Mouse (Mus musculus): ENCODE data around the gene Aimp1.

Aimp1 gene

DNA sequence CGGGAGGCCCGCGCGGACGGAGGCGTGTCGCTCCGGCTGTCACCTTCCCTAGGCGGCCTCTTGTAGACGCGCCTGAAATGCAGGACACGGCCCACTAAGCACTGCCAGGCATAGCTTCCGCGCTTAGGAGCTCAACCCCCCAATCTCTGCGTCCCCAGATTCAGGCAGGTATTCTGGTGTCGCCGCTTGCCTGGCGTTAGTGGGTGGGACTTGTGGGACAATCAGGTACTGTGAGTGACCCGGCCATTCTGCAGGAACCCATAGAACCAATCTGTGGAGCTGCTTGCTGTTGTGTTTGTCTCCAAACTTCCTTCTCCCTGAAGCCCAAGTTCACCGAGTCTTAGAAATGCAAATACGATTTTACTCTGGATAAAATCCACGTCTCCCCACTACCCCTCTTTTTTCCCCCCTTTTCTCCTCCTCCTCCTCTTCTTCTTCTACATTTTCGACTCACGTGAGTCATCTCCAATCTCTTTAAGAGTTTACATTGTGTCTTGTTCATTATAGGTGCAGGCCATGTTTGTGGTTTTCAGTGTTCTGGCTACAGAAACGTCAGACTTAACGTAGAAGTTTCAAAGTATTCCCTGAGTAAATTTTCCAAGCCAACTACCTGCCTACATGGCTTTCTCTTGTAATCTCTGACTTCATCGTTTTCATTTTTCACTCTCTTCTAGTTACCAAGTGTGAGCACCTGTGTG lies at the start of gene Aimp1:
Aimp1 (minus strand) TSS at position 140 of the 698 bp plus-strand sequence.
- DNase-seq (ENCODE audit: low spot score) = no peak

DNA sequence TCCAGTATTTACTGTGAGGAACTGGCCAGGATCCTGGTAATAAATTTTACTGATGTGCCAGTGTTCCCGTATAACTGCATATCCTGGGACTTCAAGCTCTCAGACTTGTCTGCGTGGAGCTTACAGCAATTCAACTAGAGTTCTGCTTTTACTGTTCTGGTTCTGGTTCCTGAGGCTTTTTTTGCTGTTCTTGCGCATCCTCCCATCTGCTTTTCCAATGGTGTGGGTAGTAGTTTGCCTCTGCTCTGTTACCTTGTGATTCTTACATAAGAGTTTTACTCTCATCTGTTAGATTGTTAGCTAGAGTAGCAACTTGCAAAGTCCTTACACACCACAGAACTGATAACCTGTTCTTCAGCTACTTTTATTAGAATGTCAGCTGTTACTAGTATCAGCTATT lies 40.2 kb upstream of the Aimp1 start:
- no peak for DNase-seq (ENCODE audit: low spot score)

DNA sequence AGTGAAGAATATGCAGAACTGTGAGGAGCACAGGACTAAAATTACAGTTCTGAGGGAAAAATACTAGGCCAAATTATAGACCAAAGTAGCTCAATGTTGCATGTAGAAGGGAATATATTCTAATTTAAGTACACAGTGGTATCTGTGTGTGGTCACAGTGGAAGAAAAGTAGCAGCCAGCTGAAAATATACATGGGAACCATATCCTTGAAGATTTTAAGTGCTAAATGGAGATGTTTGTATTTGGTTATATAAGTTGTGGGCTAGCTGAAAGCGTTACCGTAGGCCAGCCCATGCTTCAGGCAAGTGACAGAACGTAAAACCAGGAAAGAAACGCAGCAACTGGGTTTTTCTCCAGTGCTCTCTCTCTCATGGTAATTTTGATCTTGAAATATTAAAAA lies 33.1 kb upstream of the Aimp1 start:
- no peak for DNase-seq (ENCODE audit: low spot score)

DNA sequence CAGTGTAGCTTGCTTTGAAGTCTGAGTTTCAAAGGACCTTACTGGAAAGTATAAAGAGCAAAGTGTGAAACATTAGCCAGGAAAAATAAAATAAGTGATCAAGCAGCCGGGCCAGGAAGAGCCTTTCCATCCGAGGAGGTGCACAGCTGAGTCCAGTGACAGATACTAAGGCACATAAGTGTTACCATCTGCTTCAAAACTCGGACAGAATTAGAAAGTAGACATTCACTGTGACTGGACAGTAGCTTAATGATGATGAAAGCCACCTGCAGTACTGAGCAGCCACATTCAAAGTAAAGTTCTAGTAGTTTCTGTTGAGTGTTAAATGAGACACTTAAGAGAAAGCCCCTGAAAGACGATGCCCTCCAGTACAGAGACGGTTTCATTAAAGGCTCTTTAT lies 29.7 kb upstream of the Aimp1 start:
- no peak for DNase-seq (ENCODE audit: low spot score)

DNA sequence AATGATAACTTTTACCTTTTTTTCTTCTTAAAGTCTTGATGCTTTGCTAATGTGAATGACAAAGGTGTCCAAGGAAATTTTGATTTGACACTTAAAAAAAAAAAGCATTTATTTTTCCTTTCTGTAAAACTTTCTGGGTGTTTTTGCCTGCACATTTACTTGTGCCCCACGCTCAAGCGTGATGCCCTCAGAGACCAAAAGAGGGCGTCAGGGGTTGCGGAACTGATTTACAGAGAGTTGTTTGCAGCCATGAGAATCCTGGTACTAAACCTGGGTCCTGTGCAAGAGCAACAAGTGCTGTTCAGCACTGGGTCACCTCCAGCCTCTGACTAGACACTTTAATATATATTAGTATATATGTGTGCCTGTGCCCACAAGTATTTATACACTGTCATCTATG lies 22.8 kb upstream of the Aimp1 start:
- no peak for DNase-seq (ENCODE audit: low spot score)

DNA sequence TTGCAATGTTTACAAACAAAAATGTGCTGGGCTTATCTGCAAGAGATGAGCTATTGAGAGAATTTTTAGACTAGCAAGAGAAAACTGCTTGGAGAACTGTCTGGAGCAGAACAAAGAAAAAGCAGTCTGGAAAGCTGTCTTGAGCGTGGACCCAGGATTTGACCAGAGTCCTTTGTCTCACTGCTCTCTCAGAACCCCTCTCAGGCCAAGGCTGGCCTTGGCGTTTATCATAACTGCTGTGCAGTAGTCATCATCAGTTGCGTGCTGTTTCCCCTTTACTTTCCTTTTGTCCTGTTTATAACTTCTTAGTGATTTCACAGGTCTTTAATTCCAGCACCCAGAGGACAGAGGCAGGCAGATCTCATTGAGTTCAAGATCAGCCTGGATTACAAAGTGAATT lies 20.0 kb upstream of the Aimp1 start:
- no peak for DNase-seq (ENCODE audit: low spot score)

DNA sequence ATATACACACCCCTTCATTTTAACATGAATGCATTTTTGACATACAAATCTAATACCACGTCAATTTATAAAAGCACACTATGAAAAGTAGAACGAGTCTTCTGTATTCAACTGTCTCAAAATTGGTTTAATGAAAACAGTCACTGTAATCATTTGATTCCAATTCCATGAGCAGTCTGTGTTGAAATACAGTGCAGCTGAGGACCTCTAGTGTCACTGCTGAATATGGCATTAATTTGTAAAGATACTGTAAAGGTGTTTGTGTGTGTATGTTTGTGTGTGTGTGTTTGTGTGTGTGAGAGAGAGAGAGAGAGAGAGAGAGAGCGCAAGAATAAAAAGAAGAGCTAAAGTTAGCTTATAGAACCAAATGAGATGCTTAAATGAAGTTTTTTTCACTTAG lies 17.2 kb upstream of the Aimp1 start:
- peak; percentile 9 for DNase-seq (ENCODE audit: low spot score)

DNA sequence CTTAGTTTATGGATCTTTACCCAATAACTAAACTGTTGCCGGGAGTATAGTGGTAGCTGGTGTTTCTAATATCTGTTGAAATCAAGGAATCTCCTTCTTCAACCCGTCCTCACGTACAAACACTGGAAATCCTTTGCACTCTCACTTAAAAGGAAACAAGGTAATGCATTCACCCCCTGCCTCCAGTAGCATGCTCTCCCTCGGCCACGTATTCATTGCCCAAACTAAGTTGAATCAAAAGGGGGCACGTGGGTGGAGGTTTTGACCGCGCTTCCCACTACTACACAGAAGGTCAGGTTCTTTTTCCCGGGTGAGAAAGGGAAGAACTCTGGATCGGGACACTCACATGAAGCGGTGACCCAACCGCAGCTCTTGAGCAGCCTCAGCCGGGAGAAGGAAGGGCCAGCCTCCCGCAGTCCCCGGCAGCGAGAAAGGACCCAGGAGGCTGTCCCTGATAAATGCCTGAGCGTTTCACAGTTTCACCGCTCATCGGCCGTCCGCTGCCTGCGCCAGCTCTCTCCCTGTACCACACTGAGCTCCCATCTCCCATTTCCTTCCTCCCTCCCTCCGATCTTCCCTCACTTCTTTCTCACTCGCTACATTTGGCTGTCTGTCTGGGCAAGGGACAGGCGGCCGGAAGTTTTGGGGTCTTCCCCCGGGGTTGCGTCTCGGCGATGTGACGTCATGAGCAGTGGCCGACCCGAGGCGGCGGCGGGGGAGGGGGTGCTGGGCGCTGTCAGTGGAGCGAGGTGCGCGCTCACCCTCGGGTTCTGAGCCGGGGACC lies 531 bp downstream of the Aimp1 start, which contains the start of gene Tbck:
Tbck (plus strand) TSS at position 698 of the 784 bp plus-strand sequence.
- peak; percentile 91 for DNase-seq (ENCODE audit: low spot score)

DNA sequence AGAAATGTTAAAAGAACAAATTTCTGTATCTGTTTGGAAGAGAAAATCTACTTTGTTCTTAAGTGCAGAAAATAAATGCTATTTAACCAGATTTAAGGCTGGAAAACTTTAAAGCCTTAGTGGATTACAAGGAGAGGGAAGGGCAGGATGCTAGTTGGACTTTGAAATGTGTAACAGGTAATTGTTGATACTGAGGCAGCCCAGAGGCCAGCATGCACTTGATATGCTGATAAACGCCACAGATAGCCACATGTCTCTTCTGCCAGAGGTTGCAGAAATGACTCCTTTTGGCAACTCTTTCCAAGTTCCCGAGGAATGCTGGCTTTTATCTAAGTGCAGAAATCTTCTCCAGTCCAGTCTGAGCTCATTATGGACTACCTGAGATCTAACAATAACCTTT lies 6.7 kb downstream of the Aimp1 start:
- no peak for DNase-seq (ENCODE audit: low spot score)

DNA sequence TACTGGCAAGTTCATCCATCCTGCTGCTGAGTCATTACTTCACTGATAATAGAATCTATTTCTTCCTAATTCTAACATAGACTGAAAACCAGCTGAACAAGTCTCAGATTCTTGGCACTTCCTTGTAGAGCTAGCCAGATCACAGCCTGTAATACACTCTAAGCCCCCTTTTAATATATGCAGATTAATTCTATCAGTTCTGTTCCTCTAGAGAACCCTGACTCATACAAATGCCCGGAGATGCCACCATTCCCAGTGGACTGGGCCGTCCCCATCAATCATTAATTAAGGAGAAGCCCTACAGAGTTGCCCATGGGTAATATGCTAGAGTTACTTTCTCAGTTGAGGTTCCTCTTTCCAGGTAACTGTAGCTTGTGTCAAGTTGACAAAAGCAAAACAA lies 28.2 kb downstream of the Aimp1 start:
- no peak for DNase-seq (ENCODE audit: low spot score)

DNA sequence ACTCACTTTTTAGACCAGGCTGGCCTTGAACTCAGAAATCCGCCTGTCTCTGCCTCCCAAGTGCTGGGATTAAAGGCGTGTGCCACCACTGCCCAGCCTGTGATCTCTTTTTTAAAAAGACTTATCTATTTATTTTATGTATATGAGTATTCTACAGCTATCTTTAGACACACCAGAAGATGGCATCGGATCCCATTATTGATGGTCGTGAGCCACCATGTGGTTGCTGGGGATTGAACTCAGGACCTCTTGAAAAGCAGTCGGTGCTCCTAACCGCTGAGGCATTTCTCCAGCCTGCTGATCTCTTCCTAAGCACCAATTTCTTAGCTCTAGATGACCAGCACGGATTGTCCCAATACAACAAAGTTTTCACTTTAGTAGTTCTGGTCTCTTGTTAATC lies 30.2 kb downstream of the Aimp1 start:
- DNase-seq (ENCODE audit: low spot score) = no peak

DNA sequence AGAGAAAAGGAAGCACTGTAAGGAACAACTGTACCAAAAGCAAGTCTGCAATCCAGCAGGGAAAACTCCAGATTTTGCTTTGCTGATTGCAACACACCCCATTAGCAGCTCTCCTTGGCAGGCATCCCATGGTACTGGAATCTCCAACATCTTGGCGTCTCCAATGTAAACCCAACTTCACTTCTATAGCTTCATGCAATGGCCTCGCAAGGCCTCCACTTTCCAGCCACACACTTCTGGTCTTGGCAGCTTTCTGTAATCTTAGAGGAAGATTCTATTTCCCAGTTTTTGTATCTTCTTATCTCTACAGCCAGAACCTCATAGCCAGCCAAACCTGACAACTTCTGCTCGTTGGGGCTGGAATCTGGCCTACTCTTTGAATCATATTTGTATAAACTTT lies 32.4 kb downstream of the Aimp1 start:
- DNase-seq (ENCODE audit: low spot score) = no peak

DNA sequence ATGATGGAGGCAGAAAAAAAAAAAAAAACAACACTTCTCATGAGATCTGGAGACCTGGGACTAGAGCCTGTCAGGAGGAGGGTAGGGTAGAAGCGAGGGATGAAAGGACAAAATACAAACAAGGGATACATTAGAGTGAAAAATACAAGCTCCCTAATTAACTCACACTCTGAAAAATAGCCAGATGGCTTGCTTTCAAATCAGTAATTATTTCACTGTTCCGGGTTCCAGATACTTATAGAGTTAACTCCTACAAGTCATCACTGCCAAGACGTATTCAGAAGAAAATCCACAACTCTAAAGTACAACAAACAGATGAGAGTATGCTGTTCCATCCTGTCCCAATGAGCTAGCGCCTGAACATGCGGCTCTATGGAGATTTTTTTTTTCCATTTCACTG lies 34.0 kb downstream of the Aimp1 start:
- no peak for DNase-seq (ENCODE audit: low spot score)

DNA sequence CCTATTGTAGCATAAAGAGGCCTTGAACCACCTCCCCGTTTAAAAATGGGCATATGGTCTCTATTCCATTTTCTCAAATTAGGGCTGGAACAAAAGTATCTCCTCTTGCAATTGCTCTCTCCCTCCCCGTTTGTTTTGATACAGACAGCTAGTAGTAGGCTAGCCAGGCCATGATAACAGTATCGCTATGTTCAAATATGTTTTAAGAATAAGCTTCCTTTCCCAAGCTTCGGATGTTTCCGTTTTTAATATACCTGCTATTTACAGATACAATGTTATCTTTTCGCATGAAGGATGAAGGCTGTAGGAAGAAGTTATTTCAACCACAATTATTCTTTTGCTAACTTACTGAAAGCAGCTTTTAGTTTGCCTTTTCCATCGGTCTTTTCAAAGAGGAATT lies 34.8 kb downstream of the Aimp1 start:
- DNase-seq (ENCODE audit: low spot score) = no peak

DNA sequence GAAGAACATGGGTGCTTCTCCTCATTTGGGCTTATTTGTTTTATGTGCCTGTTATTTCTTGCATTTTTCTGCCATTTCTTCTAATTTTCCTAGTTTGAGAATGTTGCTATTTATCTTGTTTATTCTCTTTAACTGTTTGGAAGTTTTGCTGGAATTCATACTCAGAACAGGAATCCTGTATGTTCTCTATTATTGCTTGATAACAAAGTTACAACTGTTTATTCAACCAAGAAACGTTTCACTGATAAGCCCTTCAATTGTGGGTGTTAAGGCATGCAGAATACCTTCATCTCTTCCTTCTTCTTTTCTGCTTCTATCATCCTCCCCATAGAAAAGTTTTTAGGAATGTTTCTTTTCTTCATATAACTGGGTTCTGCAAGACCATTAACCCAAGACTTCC lies 37.4 kb downstream of the Aimp1 start:
- DNase-seq (ENCODE audit: low spot score) = no peak

DNA sequence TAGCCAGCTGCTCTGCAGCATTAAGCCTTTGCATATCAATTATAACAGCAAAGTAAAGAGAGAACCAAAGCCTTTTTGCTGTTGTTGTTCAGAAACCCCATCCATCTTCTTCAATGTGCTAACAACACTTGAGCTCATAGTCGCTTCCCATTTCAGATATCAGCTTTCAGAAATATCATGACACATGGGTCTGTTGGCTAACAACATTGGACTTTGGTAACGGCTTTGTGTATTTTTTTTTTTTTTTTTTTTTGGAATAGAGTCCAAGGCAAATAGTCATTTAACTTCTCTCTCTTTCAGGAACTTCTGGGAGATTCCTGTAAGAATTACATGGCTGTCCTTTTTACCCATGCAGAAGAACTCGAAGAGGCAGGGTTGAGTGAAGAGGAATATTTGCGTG lies 40.1 kb downstream of the Aimp1 start:
- no peak for DNase-seq (ENCODE audit: low spot score)

DNA sequence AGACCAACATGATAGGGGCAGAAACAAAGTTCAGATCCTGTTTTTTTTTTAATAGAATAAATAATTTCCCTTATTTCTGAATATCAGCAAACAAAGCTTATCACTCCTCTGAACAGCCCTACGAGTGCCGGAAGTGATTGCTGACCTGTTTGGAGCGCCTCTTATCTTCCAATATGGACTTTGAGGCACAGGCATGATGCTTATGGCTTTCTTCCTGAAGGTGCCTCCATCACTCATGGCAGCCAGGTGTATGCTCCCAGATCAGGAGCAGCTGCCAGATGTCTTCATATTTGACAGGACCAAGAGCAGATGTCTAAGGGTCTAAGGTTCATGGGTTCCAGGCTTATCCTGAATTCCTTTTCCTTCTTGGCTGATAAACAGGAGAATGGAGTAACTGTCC lies 47.1 kb downstream of the Aimp1 start:
- no peak for DNase-seq (ENCODE audit: low spot score)

DNA sequence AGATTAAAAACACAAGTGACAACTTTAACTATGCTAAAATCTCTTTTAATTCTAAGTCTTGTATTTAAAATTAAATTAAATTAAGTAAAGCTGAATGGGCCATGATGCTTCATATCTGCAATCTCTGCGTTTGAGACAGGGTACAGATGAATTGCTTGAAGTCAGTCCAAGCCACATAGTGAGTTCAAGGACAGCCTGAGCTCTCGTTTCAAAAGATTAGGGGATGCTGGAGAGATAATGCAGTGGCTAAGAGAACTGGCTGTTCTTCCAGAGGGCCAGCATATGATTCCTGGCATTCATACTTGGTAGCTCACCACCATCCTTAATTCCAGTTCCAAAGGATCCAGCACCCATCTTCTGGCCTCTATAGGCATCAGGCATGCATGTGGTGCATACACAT lies 50.9 kb downstream of the Aimp1 start:
- no peak for DNase-seq (ENCODE audit: low spot score)

DNA sequence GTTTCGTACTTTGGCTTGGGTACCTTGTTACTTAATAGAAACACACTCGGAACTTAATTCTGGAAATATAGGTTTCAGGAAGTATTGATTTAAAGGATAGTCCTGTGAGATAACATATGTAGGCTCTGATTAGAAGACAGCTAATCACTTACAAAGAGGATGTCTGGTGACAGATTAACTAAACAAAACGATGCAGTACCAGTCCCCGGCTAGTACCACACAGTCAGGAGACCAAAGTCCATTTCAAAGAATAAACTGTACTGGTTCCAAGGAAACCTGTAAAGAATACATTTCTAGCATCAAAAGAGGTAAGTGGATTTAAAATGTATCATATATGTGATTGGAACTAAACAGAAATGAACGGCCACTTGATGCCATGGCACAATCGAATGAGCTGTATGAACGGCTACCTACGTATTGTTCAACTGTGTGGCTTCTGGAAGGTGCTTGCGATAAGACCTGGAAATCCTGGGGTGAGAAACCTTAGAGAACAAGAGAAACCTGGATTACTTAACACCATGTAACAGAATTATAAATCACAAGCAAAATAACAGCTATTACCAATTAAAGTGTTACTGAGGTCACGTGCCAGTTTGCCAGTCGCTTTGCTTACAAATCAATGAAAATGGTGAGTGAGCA lies 54.5 kb downstream of the Aimp1 start, which contains the start of gene Gimd1:
Gimd1 (plus strand) TSS at position 220 of the 639 bp plus-strand sequence.
- no peak for DNase-seq (ENCODE audit: low spot score)

DNA sequence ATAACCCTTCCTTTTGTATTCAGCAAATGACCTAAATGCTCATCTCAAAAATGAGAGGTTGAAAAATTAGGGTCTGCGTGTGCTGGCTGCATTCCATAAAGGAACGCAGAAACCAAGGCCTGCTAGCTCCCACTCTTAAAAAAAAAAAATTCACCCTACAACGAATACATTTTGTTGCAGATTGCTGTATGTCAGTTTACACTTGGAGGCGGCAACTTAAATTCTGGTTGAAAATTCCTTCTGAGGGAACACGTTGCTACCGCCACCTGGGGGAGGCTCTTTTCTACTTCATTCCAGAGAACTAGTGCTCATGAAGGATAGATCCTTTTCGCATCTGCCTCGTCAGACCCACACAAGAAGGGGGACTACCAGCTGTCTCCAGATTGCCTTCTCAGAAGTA lies 55.4 kb downstream of the Aimp1 start:
- DNase-seq (ENCODE audit: low spot score) = no peak

All from layer of hippocampus, adult 9-10 months (tissue).